ENCODE assay signal across 10 mouse cellular contexts in the genomic region with DNA sequence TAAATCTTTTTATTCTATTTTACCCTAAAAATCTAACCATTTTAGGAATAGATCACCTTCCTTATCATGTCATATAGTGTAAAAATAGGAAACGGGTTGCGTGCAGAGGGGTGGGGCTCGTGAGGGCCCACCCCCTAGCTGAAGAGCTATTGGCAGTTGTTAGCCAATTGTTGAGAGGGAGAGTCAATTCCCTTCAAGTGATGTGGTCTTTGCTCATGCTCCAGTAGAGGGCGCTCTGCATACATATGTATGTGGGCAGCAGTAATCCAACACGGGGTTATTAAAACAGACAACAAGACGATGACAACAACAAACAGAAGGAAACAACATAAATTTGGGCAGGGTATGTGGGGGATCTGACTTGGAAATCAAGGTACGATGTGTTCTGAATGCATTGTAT. TPM values are rescaled to one million over a fixed set of nuclear protein-coding genes. Genes with fewer than 3 reads are reported as not detected.
DNase-seq lines count a peak whose midpoint lies in the region; ATAC-seq and TF ChIP-seq lines count a peak whose summit lies in the region.
"Had no signal": no experiment of that assay in that cellular context is flagged by ENCODE, and none has a peak within 500 bp of the region (broad histone marks: within the 10 kb centered on the region; RNA-seq: fewer than 3 reads in every experiment).

No protein-coding gene starts in this region.

- no peak for DNase-seq in gastrocnemius, adult 2 months
- DNase-seq in gastrocnemius, postnatal 36 days = no peak
- DNase-seq in thymus, postnatal 4 days = peak; percentile 19
- DNase-seq in thymus, postnatal 25 days = no peak
- peak; percentile 12 for DNase-seq in kidney, postnatal 0 days (ENCODE audit: low spot score)
- no peak for DNase-seq in heart, adult 9 months (ENCODE audit: low spot score in 2 of 2)

- no peaks in the 10 kb centered on the region for H3K36me3 ChIP-seq in kidney, postnatal 0 days (ENCODE audit: insufficient read depth, low read length)

- H3K27me3 ChIP-seq in kidney, postnatal 0 days (ENCODE audit: insufficient read depth, low read length) = no peaks in the 10 kb centered on the region

- no peak for ATAC-seq in kidney, postnatal 0 days (replicated peaks; ENCODE audit: low FRiP score, low read depth)
- no peak for ATAC-seq in frontal cortex, adult (ENCODE audit: low TSS enrichment)
- ATAC-seq in erythroblast, adult 5-6 weeks (replicated peaks; ENCODE audit: low FRiP score, poor library complexity, severe bottlenecking) = no peak
- ATAC-seq: midbrain, embryonic 16.5 days had no signal

- peak; percentile 50 for TF ChIP-seq CTCF in gastrocnemius, adult 2 months (IDR thresholded peaks at IDR 0.05)
- peak; percentile 43; the same call in 1 of the 2 replicates for TF ChIP-seq CTCF in kidney, postnatal 0 days (IDR thresholded peaks at IDR 0.05; ENCODE audit: low read depth)

- 77% methylated on average over 7 of the region's 7 CpGs for WGBS in kidney, postnatal 0 days

- no peaks in the 10 kb centered on the region for H3K9me3 ChIP-seq in kidney, postnatal 0 days (replicated peaks; ENCODE audit: low read length)

- intact Hi-C loops in gastrocnemius, adult 2 months (cut with DNase I) = no loop called here
- intact Hi-C loops in gastrocnemius, postnatal 36 days (cut with DNase I) = no loop called here

- no peak overlapping the region for H3K9ac ChIP-seq in kidney, postnatal 0 days (ENCODE audit: low read depth, low read length)

- H3K4me1 ChIP-seq in kidney, postnatal 0 days (replicated peaks; ENCODE audit: insufficient read depth, low read length) = no peaks in the 10 kb centered on the region

- no peak overlapping the region for H3K4me3 ChIP-seq in gastrocnemius, adult 2 months
- H3K4me3 ChIP-seq in kidney, postnatal 0 days (replicated peaks; ENCODE audit: low read depth, low read length) = no peak overlapping the region

- H3K27ac ChIP-seq in gastrocnemius, adult 2 months = no peak overlapping the region
- H3K27ac ChIP-seq in kidney, postnatal 0 days = no peak overlapping the region

- no peak overlapping the region for H3K4me2 ChIP-seq in kidney, postnatal 0 days (ENCODE audit: low read length)

RNA-seq across cellular contexts. Expression of a gene that starts 42.3 kb away (rescaled TPM):
- not detected for total RNA-seq in gastrocnemius, adult 2 months (2021)
- not detected for total RNA-seq in gastrocnemius, postnatal 36 days (2021)
- not detected in 2 replicates for polyA plus RNA-seq in kidney, postnatal 0 days (2015; fragmentation: Nextera tagmentation; extraction: Ambion mirVana)
- total RNA-seq in erythroblast, adult 5-6 weeks (2015; ENCODE audit: low replicate concordance) = not detected in 2 replicates
- total RNA-seq in erythroblast, adult 5-6 weeks (2017; ENCODE audit: low replicate concordance) = not detected in 2 replicates
- total RNA-seq: heart, postnatal 10 days had no signal

Comparison
In these comparisons a context has a peak if more than half of its experiments do, and no peak if none do; other contexts are left out.
1. DNase-seq: peak in thymus, postnatal 4 days (single experiment) and kidney, postnatal 0 days (single experiment); none in gastrocnemius, adult 2 months (single experiment), gastrocnemius, postnatal 36 days (0 of 2), thymus, postnatal 25 days (single experiment) and heart, adult 9 months (0 of 2).